Mouse (Mus musculus): ENCODE data around the gene Grcc10.

GRCm38 (mm10) chr6:124724472-124724871, 16.7 kb downstream of the Grcc10 start:
- TF ChIP-seq MAX (IDR thresholded peaks at IDR 0.05; ENCODE audit: low read depth): no peak
- no peak for TF ChIP-seq POLR2AphosphoS2 (IDR thresholded peaks at IDR 0.05; ENCODE audit: insufficient read length, low read depth)
- no peak for TF ChIP-seq USF1 (IDR thresholded peaks at IDR 0.05; ENCODE audit: low read depth)
- no peak for TF ChIP-seq POLR2A (IDR thresholded peaks at IDR 0.05; ENCODE audit: insufficient read length, low read depth)
